Mouse (Mus musculus) embryonic facial prominence, embryonic 11.5 days (tissue): ENCODE measurements at regions not wholly inside any gene's neighbourhood (a gene's known extent, or its start where the extent isn't known, plus 50 kb on each side); places are given as distances from the start of the nearest gene placed in this dataset.
A peak's percentile ranks its signal among the peaks of the same experiment; 100 is the strongest.

Experiments used
- ATAC-seq: fragments of 200-750 bp; cut with Nextera tagmentation; replicated peaks from 2 replicates; pipeline ENCODE4 v1.8.0; 2017; ENCODE audit warnings: low read depth; ENCODE audit not compliant: insufficient number of reproducible peaks, low FRiP score, low TSS enrichment
- DNase-seq: peaks from one replicate; pipeline ENCODE4 v3.0.0-alpha.2; 2015; ENCODE audit warnings: low spot score
- H3K27ac ChIP-seq: fragments of 300-500 bp; sonication (generic); replicated peaks from 2 replicates; pipeline ENCODE4 v1.5.1; 2014; ENCODE audit warnings: mild to moderate bottlenecking, low read depth, low read length, control low read depth
- H3K27me3 ChIP-seq: fragments of 300-500 bp; sonication (generic); 2 replicates; pipeline ENCODE4 v1.6.1; 2014; ENCODE audit warnings: mild to moderate bottlenecking, low read length, moderate library complexity, mixed read lengths; ENCODE audit not compliant: control insufficient read depth, insufficient read depth
- H3K36me3 ChIP-seq: fragments of 300-500 bp; sonication (generic); replicated peaks from 2 replicates; pipeline ENCODE4 v1.6.1; 2014; ENCODE audit warnings: low read depth, mild to moderate bottlenecking, low read length, moderate library complexity, mixed read lengths; ENCODE audit not compliant: control insufficient read depth, insufficient read depth
- H3K4me1 ChIP-seq: fragments of 300-500 bp; sonication (generic); 2 replicates; pipeline ENCODE4 v1.6.1; 2014; ENCODE audit warnings: low read length, mixed read lengths; ENCODE audit not compliant: control insufficient read depth, insufficient read depth
- H3K4me2 ChIP-seq: fragments of 300-500 bp; sonication (generic); 2 replicates; pipeline ENCODE4 v1.6.1; 2014; ENCODE audit warnings: low read depth, mild to moderate bottlenecking, control low read depth, low read length, moderate library complexity
- H3K4me3 ChIP-seq: fragments of 300-500 bp; sonication (generic); 2 replicates; pipeline ENCODE4 v1.5.1; 2014; ENCODE audit warnings: low read depth, low read length, control low read depth
- H3K9ac ChIP-seq: fragments of 300-500 bp; sonication (generic); replicated peaks from 2 replicates; pipeline ENCODE4 v1.6.1; 2014; ENCODE audit warnings: mild to moderate bottlenecking, control low read depth, low read length
- H3K9me3 ChIP-seq: fragments of 300-500 bp; sonication (generic); replicated peaks from 2 replicates; pipeline ENCODE4 v1.6.1; 2016; ENCODE audit warnings: mild to moderate bottlenecking, low read length, inconsistent platforms, mixed read lengths; ENCODE audit not compliant: control insufficient read depth
- WGBS: fragments of 180-500 bp; shearing (Covaris S2); extraction: QIAGEN DNeasy Blood & Tissue Kit; methylation state at CpG from one replicate; pipeline ENCODE4 v1.1.7; 2014; 5-methylcytosine and 5-hydroxymethylcytosine counted together

GRCm38 (mm10) chr13:16498052-16498451 is 486.4 kb downstream of the Inhba start:
- Histone ChIP-seq H3K9ac (no peak overlapping the region), H3K4me1 (no peaks in the 10 kb centered on the region), H3K36me3 (no peaks in the 10 kb centered on the region), H3K27ac (no peak overlapping the region), H3K4me3 (no peak overlapping the region), H3K4me2 (no peak overlapping the region), H3K9me3 (no peaks in the 10 kb centered on the region), H3K27me3 (no peaks in the 10 kb centered on the region)
- no peak for ATAC-seq
- no peak for DNase-seq
- 53% methylated on average over 1 of the region's 1 CpGs for WGBS

GRCm38 (mm10) chr13:16512876-16513275 is 501.2 kb downstream of the Inhba start:
- H3K9ac ChIP-seq: no peak overlapping the region
- 68% methylated on average over 4 of the region's 4 CpGs for WGBS
- ATAC-seq: no peak

GRCm38 (mm10) chr13:16515195-16515594 is 503.5 kb downstream of the Inhba start:
- no peaks in the 10 kb centered on the region for H3K9me3 ChIP-seq
- ATAC-seq (no peak), DNase-seq (no peak)
- H3K27ac ChIP-seq: no peak overlapping the region
- no peaks in the 10 kb centered on the region for H3K27me3 ChIP-seq
- no peak overlapping the region for H3K9ac ChIP-seq
- no peaks in the 10 kb centered on the region for H3K4me1 ChIP-seq
- no peaks in the 10 kb centered on the region for H3K36me3 ChIP-seq
- H3K4me3 ChIP-seq: no peak overlapping the region
- H3K4me2 ChIP-seq: no peak overlapping the region

More at GRCm38 (mm10) chr13:16512876-16513275, 501.2 kb downstream of the Inhba start:
- Histone ChIP-seq H3K27me3 (no peaks in the 10 kb centered on the region), H3K27ac (no peak overlapping the region), H3K4me2 (no peak overlapping the region), H3K4me3 (no peak overlapping the region), H3K36me3 (no peaks in the 10 kb centered on the region), H3K4me1 (no peaks in the 10 kb centered on the region), H3K9me3 (no peaks in the 10 kb centered on the region)
- no peak for DNase-seq

- Histone ChIP-seq H3K4me2 (no peak overlapping the region), H3K9ac (no peak overlapping the region), H3K9me3 (no peaks in the 10 kb centered on the region), H3K4me3 (no peak overlapping the region), H3K27me3 (no peaks in the 10 kb centered on the region), H3K27ac (no peak overlapping the region), H3K36me3 (no peaks in the 10 kb centered on the region), H3K4me1 (no peaks in the 10 kb centered on the region)
- 77% methylated on average over 5 of the region's 5 CpGs for WGBS
- DNase-seq (no peak), ATAC-seq (no peak)
These were observed 517.4 kb downstream of the Inhba start for GRCm38 (mm10) chr13:16529036-16529435.

GRCm38 (mm10) chr13:16543771-16544170 is 532.1 kb downstream of the Inhba start:
- no peak overlapping the region for H3K9ac ChIP-seq
- DNase-seq (no peak), ATAC-seq (no peak)
- H3K4me2 ChIP-seq: no peak overlapping the region
- 54% methylated on average over 5 of the region's 5 CpGs for WGBS
- H3K9me3 ChIP-seq: no peaks in the 10 kb centered on the region
- no peaks in the 10 kb centered on the region for H3K36me3 ChIP-seq
- no peak overlapping the region for H3K27ac ChIP-seq
- H3K4me1 ChIP-seq: no peaks in the 10 kb centered on the region
- no peaks in the 10 kb centered on the region for H3K27me3 ChIP-seq
- H3K4me3 ChIP-seq: no peak overlapping the region

GRCm38 (mm10) chr13:16550060-16550459 is 538.4 kb downstream of the Inhba start:
- H3K4me1 ChIP-seq: no peaks in the 10 kb centered on the region
- H3K4me2 ChIP-seq: no peak overlapping the region
- H3K27me3 ChIP-seq: no peaks in the 10 kb centered on the region
- H3K36me3 ChIP-seq: no peaks in the 10 kb centered on the region
- H3K9me3 ChIP-seq: no peaks in the 10 kb centered on the region
- no peak overlapping the region for H3K9ac ChIP-seq
- no peak overlapping the region for H3K4me3 ChIP-seq
- DNase-seq (no peak), ATAC-seq (no peak)
- H3K27ac ChIP-seq: no peak overlapping the region

- DNase-seq: peak; percentile 6
- H3K4me1 ChIP-seq: no peaks in the 10 kb centered on the region
- no peaks in the 10 kb centered on the region for H3K9me3 ChIP-seq
- H3K9ac ChIP-seq: no peak overlapping the region
- H3K4me2 ChIP-seq: no peak overlapping the region
- no peak overlapping the region for H3K4me3 ChIP-seq
- no peaks in the 10 kb centered on the region for H3K27me3 ChIP-seq
- H3K36me3 ChIP-seq: no peaks in the 10 kb centered on the region
- no peak for ATAC-seq
- H3K27ac ChIP-seq: no peak overlapping the region
- 66% methylated on average over 1 of the region's 1 CpGs for whole genome bisulfite sequencing
These were observed 553.3 kb downstream of the Inhba start for GRCm38 (mm10) chr13:16564988-16565387.

GRCm38 (mm10) chr13:16574069-16574468 is 562.4 kb downstream of the Inhba start:
- 35% methylated on average over 4 of the region's 4 CpGs for WGBS
- no peak overlapping the region for H3K4me2 ChIP-seq
- H3K9me3 ChIP-seq: no peaks in the 10 kb centered on the region
- no peaks in the 10 kb centered on the region for H3K36me3 ChIP-seq
- no peaks in the 10 kb centered on the region for H3K4me1 ChIP-seq
- ATAC-seq (no peak), DNase-seq (no peak)
- no peak overlapping the region for H3K9ac ChIP-seq
- no peak overlapping the region for H3K4me3 ChIP-seq
- no peak overlapping the region for H3K27ac ChIP-seq
- no peaks in the 10 kb centered on the region for H3K27me3 ChIP-seq

- Histone ChIP-seq H3K36me3 (no peaks in the 10 kb centered on the region), H3K27ac (no peak overlapping the region), H3K4me1 (no peaks in the 10 kb centered on the region), H3K27me3 (no peaks in the 10 kb centered on the region), H3K9ac (no peak overlapping the region), H3K4me3 (no peak overlapping the region), H3K4me2 (no peak overlapping the region), H3K9me3 (no peaks in the 10 kb centered on the region)
- ATAC-seq: no peak
- DNase-seq: no peak
These were observed 574.6 kb downstream of the Inhba start for GRCm38 (mm10) chr13:16586286-16586685.
